Mouse (Mus musculus) cerebellum, adult 2 months (tissue): ENCODE results near the gene Mrpl51. TPM values are rescaled to one million over a fixed set of nuclear protein-coding genes. Genes with fewer than 3 reads are reported as not detected.
A peak's percentile ranks its signal among the peaks of the same experiment; 100 is the strongest.

Source experiments
- DNase-seq, 2 experiments: peaks; one replicate each; pipeline ENCODE4 v3.0.0; 2021
- H3K27ac ChIP-seq: fragments of 200-500 bp; 2 replicates; pipeline ENCODE4 v1.5.1; 2012; ENCODE audit warnings: low read length, control low read depth, inconsistent platforms; ENCODE audit not compliant: insufficient read depth
- H3K27me3 ChIP-seq: fragments of 200-500 bp; 2 replicates; pipeline ENCODE4 v1.6.1; 2012; ENCODE audit warnings: inconsistent platforms, mild to moderate bottlenecking, low read length, moderate library complexity; ENCODE audit not compliant: control insufficient read depth, insufficient read depth
- H3K4me1 ChIP-seq: fragments of 200-500 bp; 2 replicates; pipeline ENCODE4 v1.6.1; 2011; ENCODE audit warnings: low read length; ENCODE audit not compliant: control insufficient read depth, insufficient read depth
- H3K4me3 ChIP-seq: fragments of 200-500 bp; replicated peaks from 2 replicates; pipeline ENCODE3; 2011; ENCODE audit warnings: mild to moderate bottlenecking, low read depth, low read length, control low read depth; ENCODE audit not compliant: insufficient read depth
- CTCF ChIP-seq: fragments of 200-500 bp; IDR thresholded peaks from 2 replicates; pipeline ENCODE4 v1.5.1; 2011; ENCODE audit warnings: low read depth, mild to moderate bottlenecking, control low read depth, low read length, moderate library complexity, borderline replicate concordance; ENCODE audit not compliant: insufficient read depth
- POLR2A ChIP-seq: fragments of 200-500 bp; IDR thresholded peaks from 2 replicates; pipeline ENCODE4 v1.6.1; 2011; ENCODE audit warnings: low read length, control low read depth, borderline replicate concordance; ENCODE audit not compliant: insufficient read depth
- WGBS: fragments of 180-500 bp; shearing (Covaris S2); methylation state at CpG from one replicate; pipeline ENCODE4 v1.1.7; 2018; 5-methylcytosine and 5-hydroxymethylcytosine counted together
- polyA plus RNA-seq: library from polyadenylated mRNA; depleted of rRNA; stranded (reverse); fragments of >200 nt; gene quantifications from 2 replicates; pipeline ENCODE4 v1.2.3, GENCODE M21; 2012

Mrpl51 gene
- polyA plus RNA-seq, 1 experiment: 70.4 TPM

- Histone ChIP-seq H3K27me3 (no peaks in the 10 kb centered on the region), H3K27ac (peak overlapping the region; percentile 82), H3K4me3 (peak overlapping the region; percentile 78), H3K4me1 (peaks cover 10% of the 10 kb centered on the region)
- WGBS: 14% methylated on average over 10 of the region's 10 CpGs
- peak in 1 of 2 experiments; percentile 57 for DNase-seq
- TF ChIP-seq POLR2A: no peak
- TF ChIP-seq CTCF: no peak
These were observed 24.5 kb upstream of the Mrpl51 start for GRCm38 (mm10) chr6:125166861-125167650.

GRCm38 (mm10) chr6:125168086-125168485, 23.5 kb upstream of the Mrpl51 start:
- H3K27me3 ChIP-seq: no peaks in the 10 kb centered on the region
- no peak for DNase-seq
- 88% methylated on average over 14 of the region's 14 CpGs for WGBS
- no peak overlapping the region for H3K4me3 ChIP-seq
- no peak overlapping the region for H3K27ac ChIP-seq
- H3K4me1 ChIP-seq: peaks cover 10% of the 10 kb centered on the region
- TF ChIP-seq POLR2A: no peak
- TF ChIP-seq CTCF: no peak

- 82% methylated on average over 6 of the region's 6 CpGs for WGBS
- DNase-seq: no peak
These were observed 21.4 kb upstream of the Mrpl51 start for GRCm38 (mm10) chr6:125170194-125170593.

GRCm38 (mm10) chr6:125172474-125172873, 19.1 kb upstream of the Mrpl51 start:
- H3K27me3 ChIP-seq: no peaks in the 10 kb centered on the region

More at GRCm38 (mm10) chr6:125170194-125170593, 21.4 kb upstream of the Mrpl51 start:
- TF ChIP-seq POLR2A: no peak
- no peak for TF ChIP-seq CTCF
- Histone ChIP-seq H3K27ac (no peak overlapping the region), H3K4me3 (no peak overlapping the region), H3K4me1 (peaks cover 10% of the 10 kb centered on the region), H3K27me3 (no peaks in the 10 kb centered on the region)

GRCm38 (mm10) chr6:125173256-125173655, 18.3 kb upstream of the Mrpl51 start:
- DNase-seq: no peak
- H3K27ac ChIP-seq: no peak overlapping the region
- 82% methylated on average over 7 of the region's 7 CpGs for WGBS
- no peak overlapping the region for H3K4me3 ChIP-seq
- no peaks in the 10 kb centered on the region for H3K27me3 ChIP-seq
- H3K4me1 ChIP-seq: no peaks in the 10 kb centered on the region
- TF ChIP-seq POLR2A (no peak), CTCF (no peak)

More at GRCm38 (mm10) chr6:125172474-125172873, 19.1 kb upstream of the Mrpl51 start:
- TF ChIP-seq POLR2A (no peak), CTCF (no peak)
- no peak overlapping the region for H3K4me3 ChIP-seq
- WGBS: 78% methylated on average over 2 of the region's 2 CpGs
- peaks cover 1% of the 10 kb centered on the region; the same call in 1 of the 2 replicates for H3K4me1 ChIP-seq
- DNase-seq: no peak
- no peak overlapping the region for H3K27ac ChIP-seq

- 91% methylated on average over 5 of the region's 5 CpGs for WGBS
- no peaks in the 10 kb centered on the region for H3K27me3 ChIP-seq
- TF ChIP-seq CTCF (no peak), POLR2A (no peak)
These were observed 16.1 kb upstream of the Mrpl51 start for GRCm38 (mm10) chr6:125175469-125175868.

GRCm38 (mm10) chr6:125179601-125180000, 12.0 kb upstream of the Mrpl51 start:
- no peak for DNase-seq
- Histone ChIP-seq H3K27me3 (no peaks in the 10 kb centered on the region), H3K4me1 (no peaks in the 10 kb centered on the region; the same call in 1 of the 2 replicates), H3K4me3 (no peak overlapping the region), H3K27ac (no peak overlapping the region)
- TF ChIP-seq POLR2A (no peak), CTCF (no peak)
- WGBS: 75% methylated on average over 7 of the region's 7 CpGs

More at GRCm38 (mm10) chr6:125175469-125175868, 16.1 kb upstream of the Mrpl51 start:
- no peak overlapping the region for H3K27ac ChIP-seq
- no peak for DNase-seq
- no peak overlapping the region for H3K4me3 ChIP-seq
- no peaks in the 10 kb centered on the region for H3K4me1 ChIP-seq

GRCm38 (mm10) chr6:125182133-125182532, 9.5 kb upstream of the Mrpl51 start:
- Histone ChIP-seq H3K27ac (peak overlapping the region; percentile 50; the same call in 1 of the 2 replicates), H3K4me3 (no peak overlapping the region), H3K4me1 (no peaks in the 10 kb centered on the region; the same call in 1 of the 2 replicates), H3K27me3 (no peaks in the 10 kb centered on the region)
- DNase-seq: no peak
- WGBS: 40% methylated on average over 5 of the region's 5 CpGs
- TF ChIP-seq POLR2A: no peak

- TF ChIP-seq CTCF (no peak), POLR2A (no peak)
- Histone ChIP-seq H3K4me3 (no peak overlapping the region), H3K27me3 (no peaks in the 10 kb centered on the region), H3K4me1 (no peaks in the 10 kb centered on the region; the same call in 1 of the 2 replicates), H3K27ac (no peak overlapping the region)
- 92% methylated on average over 10 of the region's 10 CpGs for WGBS
- DNase-seq: no peak
These were observed 5.4 kb upstream of the Mrpl51 start for GRCm38 (mm10) chr6:125186203-125186602.
